Mouse (Mus musculus) cerebellum, adult 2 months (tissue): ENCODE data around the gene Magi2.

ENCODE experiments used
- CTCF ChIP-seq: fragments of 200-500 bp; IDR thresholded peaks from 2 replicates; pipeline ENCODE4 v1.5.1; 2011; ENCODE audit warnings: low read depth, mild to moderate bottlenecking, control low read depth, low read length, moderate library complexity, borderline replicate concordance; ENCODE audit not compliant: insufficient read depth
- POLR2A ChIP-seq: fragments of 200-500 bp; IDR thresholded peaks from 2 replicates; pipeline ENCODE4 v1.6.1; 2011; ENCODE audit warnings: low read length, control low read depth, borderline replicate concordance; ENCODE audit not compliant: insufficient read depth

DNA sequence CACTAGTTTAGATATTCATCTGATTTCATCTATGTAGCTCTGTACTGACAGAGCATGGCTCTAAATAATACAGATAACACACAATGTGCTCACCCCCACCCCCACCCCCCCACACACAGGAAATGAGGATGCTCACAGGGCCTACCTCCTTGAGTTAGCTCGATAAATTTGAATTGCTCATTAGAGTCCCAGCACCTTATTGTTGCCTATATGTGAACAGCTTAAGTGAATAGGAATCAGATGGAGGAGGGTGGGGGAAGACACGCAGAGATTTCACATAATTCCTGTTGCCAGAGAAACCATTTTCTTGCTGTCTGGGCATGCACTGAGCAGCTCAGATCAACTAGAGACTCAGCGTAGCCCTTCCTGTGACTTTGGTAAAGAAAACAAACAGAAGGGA is 755.2 kb downstream of the Magi2 start:
- no peak for TF ChIP-seq POLR2A
- TF ChIP-seq CTCF, result no peak
